Mouse (Mus musculus): Measurements from ENCODE around the gene C1qtnf5.
"Not testable (repeated sequence)": the region's sequence is repeated elsewhere in the genome, so short reads cannot be mapped to it uniquely, and the experiment has no call there.

C1qtnf5 gene

DNA sequence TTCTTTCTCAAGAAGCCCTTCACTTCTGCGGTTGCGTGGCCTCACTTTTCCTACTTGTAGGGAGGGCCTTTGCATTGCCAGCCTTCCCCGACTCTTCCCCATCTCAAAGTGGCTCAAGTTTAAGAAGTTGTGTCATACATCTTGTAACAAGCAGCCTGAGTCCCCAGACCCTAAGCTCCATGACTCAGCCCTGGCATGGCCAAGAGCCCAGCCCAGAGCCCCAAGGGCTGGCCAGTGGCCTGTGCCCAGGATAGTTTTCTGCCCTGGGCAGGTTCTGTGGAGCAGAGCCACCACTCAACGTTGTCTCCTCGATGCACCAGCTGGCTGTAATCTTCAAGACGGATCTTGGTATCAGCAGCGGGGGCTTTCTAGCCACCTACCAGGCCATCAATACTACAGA is 2.2 kb upstream of the C1qtnf5 start:
- DNase-seq (ENCODE audit: low spot score in 2 of 2) = no peak

DNA sequence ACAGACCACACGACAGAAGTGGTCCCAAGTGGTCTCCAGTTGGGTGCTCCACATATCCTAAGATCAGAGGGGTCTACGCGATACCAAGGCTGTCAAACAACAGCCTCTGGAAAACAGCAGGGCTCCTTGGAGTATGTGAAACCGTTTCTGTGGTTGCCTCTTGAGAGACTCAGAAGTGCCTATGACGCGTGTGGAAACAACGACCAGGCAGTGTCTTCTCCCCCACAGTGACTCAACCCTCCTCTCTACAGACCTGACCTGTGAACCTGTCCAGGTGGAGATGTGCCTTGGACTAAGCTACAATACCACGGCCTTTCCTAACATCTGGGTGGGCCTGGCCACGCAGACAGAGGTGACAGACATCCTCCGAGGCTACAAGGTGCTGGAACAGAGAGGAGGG is 1.3 kb upstream of the C1qtnf5 start:
- no peak for DNase-seq (ENCODE audit: low spot score in 2 of 2)

DNA sequence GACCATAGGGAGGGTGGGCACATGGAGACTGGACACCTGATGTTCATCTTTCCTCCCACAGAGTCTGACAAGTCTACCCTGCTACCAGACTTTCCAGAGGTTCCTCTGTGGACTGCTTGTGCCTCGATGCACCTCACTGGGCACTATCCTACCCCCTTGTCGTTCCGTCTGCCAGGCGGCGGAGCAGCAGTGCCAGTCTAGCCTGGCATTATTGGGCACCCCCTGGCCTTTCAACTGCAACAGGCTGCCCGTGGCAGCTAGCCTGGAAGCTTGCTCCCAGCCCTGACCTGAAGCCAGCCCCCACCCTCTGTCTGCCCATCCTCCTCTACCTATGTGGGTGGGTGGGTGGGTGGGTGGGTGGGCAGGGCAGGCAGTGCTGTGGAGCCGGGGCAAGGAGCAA is 863 bp upstream of the C1qtnf5 start:
- no peak for DNase-seq (ENCODE audit: low spot score in 2 of 2)

DNA sequence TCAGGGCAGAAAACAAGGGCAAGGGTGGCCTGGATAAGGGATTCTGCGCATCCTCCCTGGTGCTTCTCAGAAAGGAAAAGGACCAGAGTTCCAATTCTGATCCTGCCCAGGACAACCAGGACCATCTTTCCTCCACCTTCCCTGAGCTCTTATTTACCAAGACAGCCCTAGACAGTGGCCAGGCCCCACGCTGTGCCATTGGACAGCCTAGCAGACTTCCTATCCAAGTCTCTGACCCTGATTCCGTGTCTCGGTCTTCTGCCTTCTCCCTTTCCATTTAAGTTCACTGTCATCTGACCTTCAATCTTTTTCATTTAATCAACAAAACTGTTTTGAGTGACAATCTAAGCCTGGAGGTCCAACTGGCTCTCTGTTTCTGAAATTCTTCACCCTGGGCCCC is 449 bp upstream of the C1qtnf5 start:
- DNase-seq (ENCODE audit: low spot score in 2 of 2) = no peak

DNA sequence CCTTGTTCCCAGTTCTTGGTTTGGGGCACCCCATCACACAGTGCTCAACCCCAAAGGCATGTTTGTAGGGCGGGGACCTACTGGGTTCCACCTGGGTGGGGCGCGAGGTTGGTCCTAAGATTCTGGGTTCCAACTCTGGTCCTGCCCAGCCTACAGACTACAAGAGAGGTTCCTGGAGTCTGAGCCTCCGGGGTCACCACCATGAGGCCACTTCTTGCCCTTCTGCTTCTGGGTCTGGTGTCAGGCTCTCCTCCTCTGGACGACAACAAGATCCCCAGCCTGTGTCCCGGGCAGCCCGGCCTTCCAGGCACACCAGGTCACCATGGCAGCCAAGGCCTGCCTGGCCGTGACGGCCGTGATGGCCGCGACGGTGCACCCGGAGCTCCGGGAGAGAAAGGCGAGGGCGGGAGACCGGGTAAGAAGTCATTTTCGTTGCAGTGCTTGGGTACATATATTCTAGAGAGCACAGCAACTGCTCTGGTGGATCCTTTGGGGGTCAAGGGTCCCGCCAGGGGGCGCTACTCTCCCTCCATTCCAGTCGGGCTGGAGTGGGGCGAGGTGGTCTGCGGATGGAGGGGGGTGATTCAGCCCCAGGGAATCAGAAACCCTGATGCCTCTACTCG is 623 bp downstream of the C1qtnf5 start:
- DNase-seq (ENCODE audit: low spot score in 2 of 2) = no peak

DNA sequence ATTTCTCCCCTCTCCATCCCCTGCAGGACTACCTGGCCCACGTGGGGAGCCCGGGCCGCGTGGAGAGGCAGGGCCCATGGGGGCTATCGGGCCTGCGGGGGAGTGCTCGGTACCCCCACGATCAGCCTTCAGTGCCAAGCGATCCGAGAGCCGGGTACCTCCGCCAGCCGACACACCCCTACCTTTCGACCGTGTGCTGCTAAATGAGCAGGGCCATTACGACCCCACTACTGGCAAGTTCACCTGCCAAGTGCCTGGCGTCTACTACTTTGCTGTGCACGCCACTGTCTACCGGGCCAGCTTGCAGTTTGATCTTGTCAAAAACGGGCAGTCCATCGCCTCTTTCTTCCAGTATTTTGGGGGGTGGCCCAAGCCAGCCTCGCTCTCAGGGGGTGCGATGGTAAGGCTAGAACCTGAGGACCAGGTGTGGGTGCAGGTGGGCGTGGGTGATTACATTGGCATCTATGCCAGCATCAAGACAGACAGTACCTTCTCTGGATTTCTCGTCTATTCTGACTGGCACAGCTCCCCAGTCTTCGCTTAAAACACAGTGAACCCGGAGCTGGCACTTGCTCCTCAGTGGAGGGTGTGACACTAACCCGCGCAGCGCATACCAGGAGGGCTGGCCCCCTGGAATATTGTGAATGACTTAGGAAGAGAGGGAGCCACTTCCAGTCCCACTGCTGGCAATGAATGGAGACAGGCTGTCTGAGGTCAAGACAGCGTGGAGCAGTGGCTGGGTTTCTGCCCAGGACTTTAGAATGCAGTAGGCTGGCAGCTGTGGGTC is 1.4 kb downstream of the C1qtnf5 start:
- DNase-seq (ENCODE audit: low spot score in 2 of 2) = no peak

DNA sequence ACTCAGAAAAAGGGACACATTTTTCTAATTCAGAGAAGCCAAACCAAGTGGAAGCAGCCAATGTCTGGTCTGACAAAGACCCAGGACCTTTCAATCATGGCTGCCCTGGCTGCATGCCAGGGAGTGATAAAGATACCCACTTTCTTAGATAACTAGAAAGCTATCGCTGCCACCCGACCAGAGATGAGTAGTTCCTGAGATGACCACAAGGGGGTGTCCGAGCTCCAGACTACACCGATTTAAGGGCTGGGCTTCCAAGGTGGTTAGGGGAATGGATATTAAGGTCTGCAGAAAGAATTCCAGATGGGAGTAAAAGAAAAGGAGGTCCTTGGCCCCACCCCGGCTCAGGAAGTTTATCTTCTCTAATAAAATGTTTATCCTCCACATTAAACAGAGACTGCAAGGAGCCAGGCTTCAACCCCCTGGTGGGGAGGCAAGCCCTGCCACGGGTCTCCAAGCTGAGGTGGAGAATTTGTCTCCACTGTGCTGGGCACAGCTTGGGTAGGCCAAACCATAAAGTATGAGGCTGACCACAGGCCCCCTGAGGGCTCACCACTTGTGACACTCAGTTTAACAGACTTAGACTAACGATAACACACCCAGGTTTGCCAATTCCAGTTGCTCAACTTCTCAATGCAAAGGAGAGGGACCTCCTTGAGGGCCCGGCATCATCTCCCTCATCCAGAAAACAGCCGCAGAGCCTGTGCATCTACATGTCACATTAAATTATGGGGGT is 2.5 kb downstream of the C1qtnf5 start:
- DNase-seq (ENCODE audit: low spot score in 2 of 2) = peak in 1 of 2 experiments; percentile 60

DNA sequence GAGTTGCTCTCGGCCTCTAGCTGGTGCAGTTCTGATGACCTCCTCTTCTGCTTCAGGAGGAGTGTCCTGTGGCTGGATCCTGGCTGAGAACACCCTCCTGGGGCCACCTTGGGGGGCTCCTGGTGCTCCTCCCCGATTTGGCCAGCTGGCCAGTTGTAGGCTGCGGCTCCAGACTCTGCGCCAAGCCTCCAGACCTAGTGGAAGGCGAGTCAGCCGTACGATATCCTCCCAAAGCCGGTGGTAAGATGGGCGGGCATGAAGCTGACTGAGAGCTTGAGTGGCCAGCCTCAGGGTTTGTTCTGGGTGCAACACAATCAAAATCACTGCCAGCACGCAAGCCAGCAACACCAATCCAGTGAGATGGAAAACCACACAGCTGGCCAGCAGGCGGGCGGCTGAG is 4.9 kb downstream of the C1qtnf5 start:
- DNase-seq (ENCODE audit: low spot score in 2 of 2) = not testable (repeated sequence)

DNA sequence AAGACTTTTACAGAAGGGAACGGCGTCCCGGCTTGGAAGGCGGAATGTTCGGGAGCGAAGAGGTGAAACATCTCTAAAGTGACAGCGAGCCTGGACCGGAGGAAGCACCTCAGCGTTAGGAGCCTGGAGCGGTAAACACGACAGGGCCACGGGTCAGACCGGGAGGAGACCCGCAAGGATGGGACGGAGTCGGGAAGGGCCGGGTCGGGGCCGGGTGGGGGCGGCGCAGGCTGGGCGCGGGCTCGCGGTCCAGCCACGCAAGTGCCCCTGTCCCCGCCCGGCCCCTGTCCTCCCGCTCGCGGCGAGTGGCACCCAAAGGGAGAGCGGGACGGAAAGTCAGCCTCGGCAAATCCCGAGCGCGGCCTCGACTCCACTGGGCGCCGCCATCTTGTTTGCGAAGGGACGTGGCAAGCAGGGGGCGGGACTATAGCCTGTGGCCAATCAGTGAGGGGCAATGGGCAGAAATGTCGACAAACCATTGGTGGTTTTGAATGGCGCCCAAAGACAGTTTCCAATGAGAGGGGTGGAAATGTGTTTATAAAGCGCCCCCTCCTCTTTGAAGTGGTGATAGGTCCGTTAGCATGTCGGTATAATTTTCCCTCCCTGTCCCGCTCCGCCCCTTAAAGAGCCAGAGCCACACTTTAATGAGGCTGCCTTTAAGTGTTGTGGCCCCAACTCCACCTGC is 6.2 kb downstream of the C1qtnf5 start, which contains the start of the genes Gm49380 and Rnf26:
Gene Gm49380, minus strand, starts transcription at position 396 of the 685 bp plus-strand sequence.
Gene Rnf26, minus strand, starts transcription at position 413 of the 685 bp plus-strand sequence.
- DNase-seq (ENCODE audit: low spot score in 2 of 2) = peak; percentile 91 to 95

DNA sequence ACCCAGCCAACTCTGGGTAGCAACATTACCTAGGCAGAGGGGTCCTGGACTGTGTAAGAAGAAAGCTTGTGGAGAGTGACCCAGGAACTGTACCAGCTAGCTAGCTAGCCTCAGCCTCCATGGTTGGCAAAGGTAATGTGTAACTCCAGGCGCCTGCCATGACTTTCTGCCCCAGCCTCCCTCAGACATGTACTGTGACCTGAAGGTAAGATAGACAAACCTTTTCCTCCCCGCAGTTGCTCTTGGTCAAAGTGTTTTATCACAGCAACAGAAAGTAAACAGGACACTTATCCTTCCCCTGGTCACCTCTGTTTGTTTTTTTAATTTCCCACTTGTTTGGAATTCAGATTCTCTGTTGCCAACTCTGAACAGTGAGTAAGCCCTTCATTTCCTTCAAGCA is 7.4 kb downstream of the C1qtnf5 start:
- DNase-seq (ENCODE audit: low spot score in 2 of 2) = no peak

DNA sequence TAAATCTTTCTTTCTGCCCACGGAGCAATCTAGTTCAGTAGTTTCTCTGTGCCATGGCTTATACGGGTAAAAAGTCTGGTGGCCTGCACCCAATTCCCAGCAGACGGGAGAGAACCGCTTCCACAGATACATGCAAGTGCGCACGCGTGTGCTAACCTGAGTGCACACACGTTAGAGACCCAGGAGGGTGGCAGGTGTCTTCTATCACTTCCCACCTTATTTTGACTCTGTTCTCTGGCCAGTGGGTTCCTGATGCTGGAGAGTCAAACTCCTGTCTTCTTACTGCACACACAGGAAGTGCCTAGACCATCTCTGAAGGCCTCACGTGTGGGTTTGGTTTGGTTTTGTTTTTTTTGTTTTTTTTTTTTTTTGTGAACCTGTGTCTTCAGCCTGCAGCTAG is 8.6 kb downstream of the C1qtnf5 start:
- no peak for DNase-seq (ENCODE audit: low spot score in 2 of 2)

DNA sequence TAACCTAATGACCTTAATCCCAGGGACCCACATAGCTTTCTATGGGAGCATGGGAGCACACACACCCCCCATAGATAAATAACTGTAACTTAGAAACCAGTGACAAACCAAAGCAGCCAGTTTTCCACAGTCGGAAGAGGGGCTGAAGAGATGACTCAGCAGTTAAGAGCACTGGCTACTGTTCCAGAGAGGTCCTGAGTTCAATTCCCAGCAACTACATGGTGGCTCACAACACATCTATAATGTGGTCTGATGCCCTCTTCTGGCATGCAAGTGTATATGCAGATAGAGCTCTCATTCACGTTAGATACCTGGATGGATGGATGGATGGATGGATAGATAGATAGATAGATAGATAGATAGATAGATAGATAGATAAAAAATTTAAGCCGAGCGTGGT is 9.1 kb downstream of the C1qtnf5 start:
- no peak for DNase-seq (ENCODE audit: low spot score in 2 of 2)

DNA sequence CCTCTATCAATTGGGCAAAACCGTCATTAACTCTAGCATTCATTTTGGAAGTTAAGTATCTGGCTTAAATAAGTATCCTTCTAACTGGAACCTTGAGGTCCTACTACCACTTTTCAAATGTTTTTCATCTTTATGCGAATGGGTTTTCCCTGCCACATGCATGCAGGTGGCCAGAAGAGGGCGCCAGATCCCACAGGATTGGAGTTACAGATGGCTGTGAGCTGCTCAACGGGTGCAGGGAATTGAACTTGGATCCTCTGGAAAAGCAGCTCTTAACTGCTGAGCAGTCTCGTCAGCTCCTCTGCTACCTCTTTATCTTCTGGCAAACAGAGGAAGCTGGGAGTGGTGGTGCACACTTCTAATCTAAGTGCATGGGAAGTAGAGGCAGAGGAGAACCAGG is 12.0 kb downstream of the C1qtnf5 start:
- no peak for DNase-seq (ENCODE audit: low spot score in 2 of 2)

DNA sequence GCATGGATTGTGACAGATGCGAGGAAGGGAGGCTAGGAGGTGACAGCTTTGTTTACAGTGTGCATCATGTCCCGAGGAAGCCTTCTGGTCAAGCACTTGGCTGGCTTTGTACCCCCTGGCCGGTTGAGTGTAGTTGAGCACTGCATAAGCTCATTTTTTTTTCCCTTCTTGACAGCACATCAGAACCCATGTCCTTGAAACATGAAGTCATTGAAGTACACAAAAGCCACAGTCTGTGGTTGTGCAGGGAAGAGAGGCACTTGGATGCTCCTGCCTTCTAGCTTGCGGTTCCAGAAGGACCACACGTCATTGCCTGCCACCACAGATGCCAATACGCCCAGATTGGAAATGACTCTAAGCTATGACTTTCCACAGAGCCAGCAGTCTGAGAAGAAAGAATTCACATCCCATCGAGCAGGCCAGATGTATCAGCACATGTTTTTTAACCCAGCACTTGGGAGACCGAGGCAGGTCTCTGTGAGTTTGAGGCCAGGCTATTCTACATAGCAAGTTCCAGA is 13.0 kb downstream of the C1qtnf5 start:
- no peak for DNase-seq (ENCODE audit: low spot score in 2 of 2)

DNA sequence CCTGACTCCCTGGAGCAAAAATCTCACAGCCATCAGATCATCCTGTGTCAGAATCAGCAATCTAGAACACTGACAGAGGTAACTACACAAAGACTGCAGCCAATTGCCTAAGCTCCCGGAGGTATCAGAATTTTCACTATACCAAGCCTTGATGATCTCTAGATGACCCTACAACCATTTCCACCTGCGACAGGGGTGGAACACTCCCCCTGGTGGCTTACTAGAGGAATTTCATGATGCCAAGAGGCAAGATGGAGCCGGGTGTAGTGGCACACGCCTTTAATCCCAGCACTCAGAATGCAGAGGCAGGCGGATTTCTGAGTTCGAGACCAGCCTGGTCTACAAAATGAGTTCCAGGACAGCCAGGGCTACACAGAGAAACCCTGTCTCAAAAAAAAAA is 17.3 kb downstream of the C1qtnf5 start:
- no peak for DNase-seq (ENCODE audit: low spot score in 2 of 2)

DNA sequence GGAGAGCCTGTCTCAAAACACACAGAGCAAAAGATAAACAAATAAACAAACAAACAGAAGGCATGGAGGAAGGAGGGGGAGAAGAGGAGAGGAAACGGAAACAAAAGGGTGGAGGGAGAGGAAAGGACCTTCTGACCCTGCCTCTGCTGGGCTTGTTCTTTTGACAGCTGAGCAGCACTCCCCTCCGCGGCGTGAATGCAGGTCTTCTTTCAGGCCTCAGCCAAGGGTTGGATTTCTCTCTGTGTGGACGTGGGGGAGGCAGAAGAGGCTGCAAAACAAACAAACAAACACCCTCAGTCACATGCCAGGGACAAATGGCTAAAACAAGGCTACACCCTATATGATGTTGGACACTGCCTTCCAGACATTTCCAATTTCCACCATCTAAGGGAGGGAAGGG is 18.0 kb downstream of the C1qtnf5 start:
- no peak for DNase-seq (ENCODE audit: low spot score in 2 of 2)

DNA sequence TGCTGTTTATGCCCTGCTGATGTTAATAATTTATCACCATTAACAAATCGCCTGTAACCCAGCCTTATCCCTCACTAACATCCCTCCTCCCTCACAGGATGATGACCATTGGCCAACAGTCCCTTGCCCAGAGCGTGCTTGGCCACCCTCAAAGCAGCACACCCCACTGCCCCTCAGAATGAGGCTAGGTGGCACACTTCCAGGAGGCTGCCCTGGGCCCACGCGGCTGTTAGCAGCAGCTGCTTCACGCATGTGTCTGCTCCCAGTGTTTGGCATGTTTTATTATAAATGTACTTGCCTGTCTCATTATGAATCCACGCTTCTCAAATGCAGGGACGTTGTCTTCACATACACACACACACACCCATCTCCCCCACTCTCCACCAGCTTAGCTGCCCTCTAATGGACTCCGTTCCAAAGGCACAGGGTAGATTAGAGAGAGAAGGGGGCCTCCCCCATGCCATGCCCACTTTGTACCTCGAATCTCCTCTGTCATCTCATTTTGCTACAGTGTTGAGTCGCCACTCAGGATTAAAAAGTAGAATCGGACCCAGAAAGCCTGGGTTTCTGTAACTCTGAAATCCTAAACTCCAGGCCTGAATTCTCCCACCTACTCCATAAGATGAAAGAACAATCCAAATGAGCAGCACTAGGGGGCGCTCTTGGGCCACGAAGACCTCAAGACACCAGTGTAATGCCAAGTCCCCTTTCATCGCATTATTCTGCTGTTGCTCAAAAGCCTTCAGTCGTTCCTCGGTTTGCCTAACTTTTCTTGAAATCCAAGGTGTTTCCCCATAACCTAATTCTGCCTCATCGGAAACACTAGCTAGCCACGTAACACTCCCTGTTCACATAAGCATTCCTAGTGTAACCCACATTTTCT is 18.7 kb downstream of the C1qtnf5 start:
- peak; percentile 76 to 85 for DNase-seq (ENCODE audit: low spot score in 2 of 2)

DNA sequence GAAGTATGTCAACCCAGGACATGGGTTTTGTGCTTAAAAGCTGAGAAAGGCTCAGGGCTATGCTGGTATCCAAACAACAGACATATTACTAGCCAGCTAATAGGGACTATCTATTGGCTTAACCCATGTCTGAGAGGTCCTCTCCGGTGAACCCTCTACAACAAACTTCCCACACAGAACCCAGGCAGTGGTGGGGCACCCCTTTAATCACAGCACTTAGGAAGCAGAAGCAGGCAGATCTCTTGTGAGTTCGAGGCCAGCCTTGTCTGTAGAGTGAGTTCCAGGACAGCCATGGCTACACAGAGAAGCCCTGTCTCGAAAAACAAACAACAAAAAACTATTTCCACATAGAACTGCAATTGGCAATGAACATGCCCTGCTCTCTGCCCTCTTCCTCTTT is 19.7 kb downstream of the C1qtnf5 start:
- DNase-seq (ENCODE audit: low spot score in 2 of 2) = no peak

DNA sequence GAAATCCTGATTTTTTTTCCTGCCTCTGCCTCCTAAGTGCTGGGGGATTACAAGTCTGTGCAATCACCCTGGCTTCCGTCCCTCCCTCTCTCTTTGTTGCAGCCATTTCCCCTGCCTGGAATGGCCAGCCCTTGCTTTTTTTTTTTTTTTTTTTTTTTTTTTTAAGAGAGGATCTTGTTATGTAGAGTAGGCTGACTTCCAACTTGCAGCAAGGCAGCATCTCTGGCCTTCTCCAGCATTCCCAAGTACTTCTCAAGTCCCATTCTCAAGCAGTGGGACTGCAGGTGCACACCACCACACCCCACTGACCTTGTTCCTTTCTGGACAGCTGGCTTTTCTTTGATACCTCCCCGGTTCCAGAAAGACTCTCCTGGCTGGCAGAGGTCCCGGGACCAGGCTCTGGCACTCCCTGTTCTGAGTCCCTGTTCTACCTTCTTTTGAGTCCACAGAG is 20.3 kb downstream of the C1qtnf5 start:
- DNase-seq (ENCODE audit: low spot score in 2 of 2) = no peak

DNA sequence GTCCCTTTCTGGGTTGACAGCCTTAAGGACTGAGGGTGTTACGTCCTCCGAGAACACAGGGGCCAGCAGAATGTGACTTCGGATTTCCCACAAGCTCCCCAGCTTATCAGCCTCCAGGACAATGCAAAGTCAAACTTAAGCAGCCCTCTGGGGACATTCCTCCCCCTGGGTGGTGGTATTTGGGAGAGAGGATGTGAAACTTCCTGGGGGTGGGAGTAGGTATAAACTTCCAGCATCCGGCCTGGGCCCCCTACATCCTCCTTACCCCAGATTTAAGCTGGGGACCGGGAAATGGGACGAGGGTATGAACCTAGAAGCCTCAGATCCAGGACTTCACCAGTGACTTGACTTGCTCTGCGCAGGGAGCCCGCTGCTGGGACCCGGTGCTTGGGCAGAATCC is 22.6 kb downstream of the C1qtnf5 start:
- no peak for DNase-seq (ENCODE audit: low spot score in 2 of 2)

DNA sequence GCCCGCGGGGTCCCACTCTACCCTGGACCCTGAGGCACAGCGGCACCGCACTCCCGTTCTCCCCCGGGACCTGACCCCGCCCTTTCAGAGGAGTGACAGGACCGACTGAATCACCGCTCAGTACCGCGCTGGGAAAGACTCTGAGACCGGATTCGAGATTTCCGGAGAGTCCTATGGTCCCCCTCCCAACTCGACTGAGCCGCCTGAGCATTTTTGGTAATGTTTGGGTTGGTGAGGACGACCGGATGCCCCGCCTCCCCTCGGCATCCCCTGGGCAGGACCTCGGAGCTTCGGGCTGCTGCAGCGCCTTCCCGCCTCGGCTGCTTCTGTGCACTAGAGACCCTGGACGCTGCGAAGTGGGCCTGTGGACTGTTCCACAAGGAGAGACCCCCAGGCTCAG is 23.0 kb downstream of the C1qtnf5 start:
- DNase-seq (ENCODE audit: low spot score in 2 of 2) = peak in 1 of 2 experiments; percentile 70
